Mouse (Mus musculus) lung, postnatal 36 days (tissue): ENCODE data around the gene Chchd6.

ENCODE experiments used
- DNase-seq: peaks from one replicate; pipeline ENCODE4 v3.0.0; 2022; ENCODE audit warnings: mixed read lengths

The Chchd6 gene

DNA sequence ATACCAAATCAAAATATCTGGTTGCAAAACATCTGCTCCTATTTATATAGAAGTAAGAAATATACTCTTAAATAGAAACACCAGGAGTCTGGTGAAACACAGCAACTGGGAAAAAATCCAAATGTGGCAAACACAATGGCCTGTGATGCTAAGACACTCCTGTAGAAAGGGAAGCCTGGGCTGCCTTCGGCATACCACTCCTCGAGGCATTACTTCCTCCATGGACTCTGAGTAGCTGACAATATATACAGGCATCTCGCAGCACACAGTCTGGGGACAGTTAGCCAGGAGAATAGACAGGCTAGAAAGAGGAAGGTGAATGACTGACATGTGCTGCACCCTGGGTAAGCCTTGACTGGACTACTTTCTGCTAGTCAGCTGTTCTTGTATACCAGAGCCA lies 146.7 kb downstream of the Chchd6 start:
- no peak for DNase-seq

GRCm38 (mm10) chr6:89440671-89441070 lies 154.8 kb downstream of the Chchd6 start:
- DNase-seq = no peak

DNA sequence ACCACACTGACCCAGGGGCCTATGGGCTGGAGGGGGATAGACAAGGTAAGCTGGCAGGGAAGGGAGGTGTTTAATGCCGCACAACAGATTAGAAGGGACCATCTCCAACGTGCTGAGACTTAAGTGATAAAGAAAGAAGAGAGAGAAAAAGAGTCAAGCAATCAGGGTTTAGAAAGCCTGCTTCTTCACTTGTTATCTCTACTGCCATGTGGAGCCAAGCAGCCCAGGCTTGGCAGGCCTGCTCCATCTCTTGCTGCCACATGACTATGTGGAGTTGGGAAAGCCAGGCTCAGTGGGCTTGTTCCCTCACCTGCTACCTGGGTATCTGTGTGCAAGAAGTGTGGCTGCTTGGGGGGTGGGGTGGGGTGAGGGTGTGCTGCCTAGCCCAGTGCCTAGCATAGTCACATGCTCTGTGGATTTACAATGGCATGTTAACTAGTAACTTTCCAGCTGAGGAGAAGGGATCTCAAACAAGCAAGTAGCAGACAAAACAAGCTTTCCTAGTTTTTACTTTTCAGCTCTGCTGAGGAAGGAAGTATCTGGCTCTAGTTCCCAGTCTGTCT lies 163.5 kb downstream of the Chchd6 start:
- DNase-seq = no peak

GRCm38 (mm10) chr6:89430749-89431148 lies 164.7 kb downstream of the Chchd6 start:
- no peak for DNase-seq

DNA sequence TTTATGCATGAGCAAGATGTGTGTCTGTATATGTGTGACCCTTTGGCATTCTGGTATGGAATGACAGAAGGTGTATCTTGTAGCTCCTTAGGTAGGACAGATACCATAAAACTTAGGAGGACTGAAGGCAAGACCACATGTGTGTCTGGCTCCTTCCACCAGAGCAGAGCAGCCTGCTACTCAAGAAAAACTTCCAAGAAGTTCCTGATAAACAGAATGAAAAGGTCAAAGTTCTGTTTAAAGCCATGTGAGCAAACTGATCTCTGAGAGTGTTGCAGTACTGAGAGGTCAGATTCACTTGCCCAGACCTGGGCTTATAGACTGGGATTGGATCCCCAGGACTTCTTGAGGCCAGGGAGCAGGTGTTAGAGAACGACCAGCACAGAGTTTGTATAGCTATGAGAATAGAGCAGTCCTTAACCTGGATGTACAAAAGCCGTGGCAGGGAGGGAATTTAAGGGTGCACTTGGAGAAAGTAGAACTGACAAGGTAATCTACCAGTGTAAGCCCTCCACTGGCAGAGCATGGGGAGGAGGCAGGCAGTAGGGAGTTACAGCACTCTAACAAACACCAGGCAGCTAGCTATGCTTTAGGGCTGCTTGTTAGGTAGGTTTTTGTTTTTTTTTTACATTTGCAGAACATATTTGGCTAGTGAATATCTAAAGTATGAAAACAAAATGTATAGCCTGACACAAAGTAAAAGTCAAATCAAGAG lies 166.6 kb downstream of the Chchd6 start:
- DNase-seq = no peak

DNA sequence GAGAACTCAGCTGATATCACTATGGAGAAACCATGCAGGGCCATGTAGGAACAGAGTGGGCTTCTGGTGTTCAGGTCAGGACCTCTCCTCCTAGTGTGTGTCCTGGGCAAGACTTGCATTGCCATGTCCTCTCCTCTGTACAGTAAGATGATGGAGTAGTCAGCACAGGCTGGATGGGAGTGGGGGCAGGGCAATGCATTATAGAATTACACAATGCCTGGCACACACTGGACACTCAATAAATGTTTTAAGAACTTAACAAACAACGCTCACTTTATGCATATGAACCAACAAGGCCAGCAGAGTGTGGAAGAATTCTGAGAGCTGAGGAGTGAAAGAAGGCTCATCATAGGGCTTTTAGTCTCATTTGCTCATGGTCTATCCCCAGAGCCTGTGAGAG lies 171.0 kb downstream of the Chchd6 start:
- peak; percentile 58 for DNase-seq

GRCm38 (mm10) chr6:89422621-89423020 lies 172.8 kb downstream of the Chchd6 start:
- DNase-seq = peak; percentile 87

DNA sequence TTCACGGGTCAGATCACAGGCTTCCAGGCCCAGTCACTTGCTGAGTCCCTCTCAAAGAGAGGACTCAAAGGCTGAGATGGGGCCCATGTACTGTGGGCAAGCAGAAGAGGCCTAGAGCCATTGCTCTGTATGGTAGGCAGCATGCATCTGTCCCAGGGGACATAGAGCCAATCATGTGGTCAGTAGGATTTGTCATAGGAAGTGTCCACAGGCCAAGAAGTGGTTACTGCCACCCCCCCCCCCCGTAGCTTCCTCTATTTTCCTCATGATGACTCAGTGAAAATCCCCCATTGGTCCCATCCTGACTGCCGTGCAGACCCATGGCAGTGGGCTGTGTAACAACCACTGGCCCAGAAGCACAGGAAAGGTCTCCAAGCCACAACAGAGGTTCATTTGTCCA lies 173.5 kb downstream of the Chchd6 start:
- no peak for DNase-seq

GRCm38 (mm10) chr6:89421503-89421902 lies 173.9 kb downstream of the Chchd6 start:
- DNase-seq = peak; percentile 72

DNA sequence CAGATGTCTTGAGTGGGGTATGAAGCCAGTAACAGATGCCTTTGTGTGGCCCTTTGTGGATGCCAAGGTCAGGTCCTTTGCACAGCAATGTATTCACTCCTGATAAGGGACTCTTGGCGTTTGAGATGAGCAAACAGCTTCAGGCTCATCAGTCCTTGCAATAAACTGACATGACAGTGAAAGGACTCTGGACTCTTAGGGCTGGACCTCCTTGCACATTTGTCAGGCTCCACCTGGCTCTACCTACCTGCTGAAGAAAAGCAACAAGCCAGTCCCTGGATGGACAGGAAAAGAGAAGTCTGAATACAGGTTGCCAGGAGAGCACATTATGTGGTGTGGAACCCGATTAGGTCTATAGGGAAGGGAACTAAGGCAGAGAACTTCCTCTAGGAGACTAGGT lies 174.7 kb downstream of the Chchd6 start:
- no peak for DNase-seq

DNA sequence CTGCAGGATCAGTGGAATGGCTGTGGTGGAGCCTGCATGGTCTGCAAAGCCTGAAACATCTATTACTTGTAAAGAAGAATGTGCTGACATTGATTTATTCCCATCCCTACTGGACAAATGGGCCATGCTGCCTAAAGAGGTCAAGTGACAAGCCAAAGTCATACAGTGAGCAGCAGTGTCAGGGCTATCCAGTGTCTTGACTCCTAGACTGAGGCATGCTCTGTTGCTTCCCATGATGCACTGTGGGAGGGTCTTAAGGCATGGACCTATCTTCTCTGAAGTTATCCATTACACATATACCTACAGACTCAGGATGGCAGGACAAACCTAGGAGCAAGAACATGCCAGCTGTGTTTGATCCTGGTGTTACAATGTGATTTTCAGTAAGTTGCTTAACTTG lies 175.3 kb downstream of the Chchd6 start:
- DNase-seq = no peak

GRCm38 (mm10) chr6:89419066-89419815 lies 176.2 kb downstream of the Chchd6 start:
- DNase-seq = no peak

DNA sequence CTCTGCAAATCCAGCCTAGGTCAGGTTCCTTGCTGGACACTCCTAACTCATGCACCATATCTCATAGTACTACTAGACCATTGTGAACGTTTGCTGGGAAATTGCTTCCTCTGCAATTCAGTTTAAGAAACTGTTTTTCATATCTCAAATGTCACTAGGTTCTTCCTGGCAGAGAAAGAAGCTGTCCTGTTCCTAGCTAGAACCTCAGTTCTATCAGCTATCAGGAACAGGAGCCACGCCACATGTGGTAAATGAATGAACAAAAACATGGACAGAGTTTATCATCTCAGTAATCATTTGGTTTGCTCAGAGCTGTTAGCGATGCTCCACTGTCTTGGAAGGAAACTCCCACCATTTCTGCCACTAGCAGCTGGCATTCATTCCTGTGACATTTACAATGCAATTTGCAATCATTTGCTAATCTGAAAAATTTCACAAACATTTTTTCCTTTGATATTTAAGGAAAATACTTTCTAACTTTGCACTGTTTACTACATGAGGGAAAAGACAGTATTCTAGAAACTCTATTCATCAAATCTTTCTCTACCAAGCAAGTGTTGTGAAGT lies 179.3 kb downstream of the Chchd6 start:
- no peak for DNase-seq

- DNase-seq = no peak
These were observed 180.4 kb downstream of the Chchd6 start for GRCm38 (mm10) chr6:89415091-89415490.

DNA sequence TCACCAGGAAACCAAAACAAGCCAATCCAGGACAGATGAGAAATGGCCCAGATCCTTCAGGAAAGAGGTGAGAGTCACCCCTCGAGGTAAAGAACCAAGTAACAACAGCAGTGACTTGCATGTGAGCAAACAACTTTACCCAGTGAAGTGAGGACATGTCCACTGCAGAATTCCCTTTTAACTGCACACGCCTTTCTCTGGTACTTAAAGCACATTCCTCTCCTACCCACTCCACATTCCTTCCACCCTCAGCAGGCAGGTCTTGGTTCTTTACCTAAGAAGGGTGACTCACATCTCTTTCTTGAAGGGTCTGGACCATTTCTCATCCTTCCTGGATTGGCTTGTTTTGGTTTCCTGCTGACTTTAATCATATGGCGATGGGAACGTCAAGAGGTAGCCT lies 181.3 kb downstream of the Chchd6 start:
- peak; percentile 82 for DNase-seq

GRCm38 (mm10) chr6:89413481-89413884 lies 182.0 kb downstream of the Chchd6 start:
- DNase-seq = peak; percentile 70

- DNase-seq = no peak
These were observed 182.9 kb downstream of the Chchd6 start for GRCm38 (mm10) chr6:89412562-89412961.

- DNase-seq = no peak
These were observed 186.4 kb downstream of the Chchd6 start for GRCm38 (mm10) chr6:89409041-89409440.

DNA sequence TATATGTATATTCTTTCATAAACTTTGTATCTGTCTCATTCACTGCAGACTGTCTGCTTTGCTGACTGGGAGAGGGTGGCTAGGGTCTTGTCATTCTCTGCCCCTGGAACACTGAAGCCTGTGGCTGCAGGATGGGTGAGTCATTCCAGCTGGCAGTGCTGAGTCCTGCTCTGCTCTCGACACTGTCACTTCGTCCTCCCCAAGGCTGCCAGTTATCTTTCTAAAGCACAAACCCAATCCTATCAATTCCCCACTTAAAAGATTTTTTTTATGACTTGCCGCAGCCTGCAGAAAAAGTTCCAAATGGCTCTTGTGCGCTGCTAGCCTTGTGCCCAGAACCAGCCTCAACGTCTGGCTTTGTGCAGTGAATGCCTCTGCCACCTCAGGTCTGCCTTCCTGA lies 187.2 kb downstream of the Chchd6 start:
- DNase-seq = no peak

DNA sequence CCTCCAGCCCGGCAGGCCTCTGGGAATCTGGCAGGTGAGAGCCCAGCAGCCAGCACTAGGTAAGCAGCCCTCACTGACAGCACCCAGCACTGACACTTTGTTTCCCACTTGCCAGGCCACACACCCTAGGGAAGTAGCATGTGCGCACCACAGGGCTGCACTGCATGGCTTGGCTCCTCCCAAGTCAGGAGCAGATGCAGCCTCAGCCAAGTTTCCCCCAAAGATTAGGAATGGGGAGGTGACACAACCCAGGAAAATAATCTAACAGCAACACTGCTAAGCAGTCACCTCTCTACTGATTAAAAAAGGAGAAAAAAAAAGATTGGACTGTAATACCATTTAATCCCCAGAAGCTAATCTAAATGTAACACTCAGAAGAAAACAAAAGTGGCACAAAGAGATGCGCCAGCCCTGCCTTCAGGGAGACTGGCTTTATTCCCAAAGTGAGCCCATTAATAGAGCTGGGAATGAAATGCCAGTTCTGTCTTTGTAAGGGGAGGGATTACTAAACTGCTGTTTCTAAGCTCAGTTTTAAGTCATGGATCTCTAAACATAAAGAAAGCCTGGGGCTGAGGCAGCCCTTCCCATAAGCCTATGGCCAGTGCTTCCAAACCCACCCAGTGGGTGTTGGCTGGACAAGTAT lies 188.1 kb downstream of the Chchd6 start:
- no peak for DNase-seq

DNA sequence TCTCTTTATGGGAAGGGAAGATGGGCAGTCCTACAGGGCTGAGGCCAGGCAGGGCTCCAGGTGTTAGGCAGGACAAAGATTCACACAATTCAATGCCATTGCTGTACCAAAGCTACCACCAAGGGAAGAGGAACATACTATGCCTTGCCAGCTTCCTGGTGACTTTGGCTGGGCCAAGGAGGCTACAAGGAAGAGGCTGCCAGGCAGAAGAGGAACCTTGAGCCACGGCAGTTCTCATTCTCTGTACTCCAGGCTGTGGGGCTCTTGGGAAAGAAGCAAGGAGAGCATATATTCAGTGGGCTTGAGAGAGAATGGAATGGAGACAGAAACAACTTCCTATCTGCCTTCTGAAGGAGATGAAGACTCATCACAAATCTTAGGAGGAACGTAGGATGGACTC lies 190.5 kb downstream of the Chchd6 start:
- no peak for DNase-seq

DNA sequence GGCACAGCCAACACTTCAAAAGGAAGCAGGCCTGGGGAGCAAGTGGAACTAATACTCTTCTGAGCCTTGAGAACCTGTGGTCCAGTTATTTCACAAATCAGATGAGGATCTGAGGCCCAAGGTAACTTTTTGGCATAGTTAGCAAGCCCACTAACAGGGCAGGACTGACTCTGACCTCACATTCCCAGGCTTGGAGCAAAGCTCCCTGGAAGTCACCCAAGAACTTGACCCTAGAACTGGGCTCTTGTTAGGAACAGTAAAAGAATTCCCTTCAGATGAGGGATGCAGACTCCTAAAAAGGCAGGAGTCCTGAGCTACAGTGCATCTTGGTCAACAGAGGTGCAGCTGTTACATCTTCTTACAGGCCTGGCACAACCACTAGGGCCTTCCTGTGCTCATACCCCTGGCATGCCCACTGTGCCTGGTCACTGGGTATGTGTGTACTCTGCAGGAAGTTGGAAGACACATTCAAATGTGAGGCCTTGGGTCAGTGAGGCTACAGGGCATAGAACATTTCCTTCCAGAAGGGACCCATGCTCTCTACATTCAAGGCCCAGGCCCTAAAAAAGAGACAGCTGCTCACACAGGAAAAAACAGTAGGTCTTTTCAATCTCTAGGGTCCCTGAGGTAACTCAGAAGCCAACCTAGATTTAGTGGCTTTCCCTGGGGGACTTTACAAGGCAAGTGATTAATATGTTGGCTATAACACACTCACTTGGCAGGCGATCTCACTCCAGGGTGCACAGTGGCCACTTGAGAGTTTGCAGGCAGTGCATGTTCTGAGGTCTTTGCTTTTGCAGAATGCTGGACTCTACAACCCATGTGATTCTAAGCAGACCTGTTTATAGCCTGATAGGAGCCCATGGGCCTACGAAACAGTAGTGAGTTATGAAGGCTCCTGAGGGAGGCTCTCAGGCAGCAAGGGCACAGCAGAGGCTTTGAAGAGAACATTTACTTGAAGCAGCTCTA lies 191.9 kb downstream of the Chchd6 start:
- DNase-seq = peak; percentile 29
